Mouse (Mus musculus) embryonic stem cell, embryonic (primary cell): ENCODE measurements around the gene Nsmf.

Source experiments
- CTCF ChIA-PET, 4 experiments: fragments of 300-600 bp in 2 of 4; fragments of 350-600 bp in 2 of 4; sonication (Branson Sonifier 250); formaldehyde crosslinking; loops; one replicate each; lab custom pipeline; 2022; ENCODE audit warnings: inconsistent platforms in 2 of 4; lab: Charles Lee
- POLR2A ChIA-PET, 4 experiments: fragments of 300-600 bp in 2 of 4; fragments of 350-600 bp in 2 of 4; sonication (Branson Sonifier 250); formaldehyde crosslinking; loops; one replicate each; lab custom pipeline; 2022; ENCODE audit warnings: antibody characterized with exemption in 4 of 4, inconsistent platforms in 1 of 4; lab: Charles Lee

The Nsmf gene

GRCm38 (mm10) chr2:25069537-25069936 is 15.4 kb downstream of the Nsmf start:
- ChIA-PET CTCF (interaction anchor here in 1 of 4 experiments (0.6 kb wide), 1 partner anchor 261 kb away, joined by 3 read pairs; no protein-coding TSS in a partner anchor), POLR2A (interaction anchor here in 1 of 4 experiments (1.2 kb wide), 1 partner anchor 10 kb away, joined by 3 read pairs; no protein-coding TSS in a partner anchor)

- CTCF ChIA-PET: interaction anchor here in 2 of 4 experiments (0.8 kb wide), 2 partner anchors 28 to 255 kb away, joined by 4 read pairs; no protein-coding TSS in a partner anchor
- POLR2A ChIA-PET: no interaction called here
Measured at GRCm38 (mm10) chr2:25072398-25072797, 18.2 kb downstream of the Nsmf start.

- ChIA-PET CTCF (no interaction called here), POLR2A (interaction anchor here in 1 of 4 experiments (1.0 kb wide), 1 partner anchor 20 kb away, joined by 3 read pairs; no protein-coding TSS in a partner anchor)
Measured at GRCm38 (mm10) chr2:25075506-25075905, 21.4 kb downstream of the Nsmf start.

GRCm38 (mm10) chr2:25078967-25079366 is 24.8 kb downstream of the Nsmf start:
- ChIA-PET CTCF (no interaction called here), POLR2A (interaction anchor here in 1 of 4 experiments (1.3 kb wide), 1 partner anchor 12 kb away, joined by 4 read pairs; no protein-coding TSS in a partner anchor)

GRCm38 (mm10) chr2:25080076-25080475 is 25.9 kb downstream of the Nsmf start, which contains the start of gene Entpd8:
Entpd8 (plus strand) TSS chr2:25080304.
- ChIA-PET CTCF (no interaction called here), POLR2A (interaction anchor here in 1 of 4 experiments (1.3 kb wide), 1 partner anchor 13 kb away, joined by 4 read pairs; no protein-coding TSS in a partner anchor)

GRCm38 (mm10) chr2:25083697-25084096 is 29.5 kb downstream of the Nsmf start:
- ChIA-PET CTCF (interaction anchor here in 1 of 4 experiments (0.5 to 0.6 kb wide), 2 partner anchors 19 to 139 kb away, joined by 3 to 4 read pairs; no protein-coding TSS in a partner anchor), POLR2A (interaction anchor here in 1 of 4 experiments (1.5 kb wide), 1 partner anchor 11 kb away, joined by 5 read pairs; the partner anchor contains the start of gene Noxa1)

- CTCF ChIA-PET: interaction anchor here in 2 of 4 experiments (0.5 to 0.7 kb wide), 2 partner anchors 280 to 789 kb away, joined by 3 read pairs; partner anchors contain the start of gene Uap1l1 (in 1 of the 2)
Measured at GRCm38 (mm10) chr2:25085571-25085970, 31.4 kb downstream of the Nsmf start.

GRCm38 (mm10) chr2:25087842-25088241 is 33.7 kb downstream of the Nsmf start:
- ChIA-PET CTCF (no interaction called here), POLR2A (interaction anchor here in 1 of 4 experiments (0.6 kb wide), 1 partner anchor 1176 kb away, joined by 3 read pairs; no protein-coding TSS in a partner anchor)

More at GRCm38 (mm10) chr2:25085571-25085970, 31.4 kb downstream of the Nsmf start:
- POLR2A ChIA-PET: interaction anchor here in 1 of 4 experiments (0.6 kb wide), 1 partner anchor 219 kb away, joined by 3 read pairs; no protein-coding TSS in a partner anchor

GRCm38 (mm10) chr2:25088636-25089035 is 34.5 kb downstream of the Nsmf start:
- ChIA-PET POLR2A (interaction anchor here in 2 of 4 experiments (0.7 to 1.0 kb wide), 2 partner anchors 174 to 179 kb away, joined by 3 read pairs; partner anchors contain the start of gene Tprn (in 1 of the 2)), CTCF (interaction anchor here in 1 of 4 experiments (0.7 kb wide), 1 partner anchor 47 kb away, joined by 3 read pairs; no protein-coding TSS in a partner anchor)

- CTCF ChIA-PET: interaction anchor here in 2 of 4 experiments (0.5 to 1.2 kb wide), 5 partner anchors 36 to 340 kb away, joined by 3 to 6 read pairs (median 3); no protein-coding TSS in a partner anchor
- POLR2A ChIA-PET: interaction anchor here in 2 of 4 experiments (0.7 to 2.2 kb wide), 7 partner anchors 11 to 159 kb away, joined by 3 to 9 read pairs (median 4); partner anchors contain the start of genes Arrdc1 (in 1 of the 2), Mrpl41 (in 1 of the 2) and Nrarp (in 1 of the 2)
Measured at GRCm38 (mm10) chr2:25094785-25095108, 40.6 kb downstream of the Nsmf start.

GRCm38 (mm10) chr2:25095109-25095850 is 41.1 kb downstream of the Nsmf start, which contains the start of gene Noxa1:
Noxa1 (minus strand) TSS chr2:25095149.
- POLR2A ChIA-PET: interaction anchor here in 3 of 4 experiments (0.5 to 2.2 kb wide), 9 partner anchors 9 to 160 kb away, joined by 3 to 9 read pairs (median 4); partner anchors contain the start of genes Arrdc1 (in 2 of the 3), Mrpl41 (in 1 of the 3) and Nrarp (in 1 of the 3)

GRCm38 (mm10) chr2:25098005-25098615 is 44.0 kb downstream of the Nsmf start:
- ChIA-PET POLR2A (no interaction called here), CTCF (interaction anchor here in 2 of 4 experiments (0.9 kb wide), 2 partner anchors 9 to 12 kb away, joined by 3 read pairs; no protein-coding TSS in a partner anchor)

More at GRCm38 (mm10) chr2:25095109-25095850, 41.1 kb downstream of the Nsmf start, which contains the start of gene Noxa1:
- CTCF ChIA-PET: interaction anchor here in 2 of 4 experiments (0.5 to 1.2 kb wide), 6 partner anchors 37 to 340 kb away, joined by 3 to 6 read pairs (median 3); partner anchors contain the start of gene Nrarp (in 1 of the 2)

GRCm38 (mm10) chr2:25098956-25099355 is 44.8 kb downstream of the Nsmf start:
- CTCF ChIA-PET: no interaction called here
- POLR2A ChIA-PET: no interaction called here

- ChIA-PET CTCF (interaction anchor here in 2 of 4 experiments (0.6 to 0.7 kb wide), 2 partner anchors 1382 to 1786 kb away, joined by 3 to 5 read pairs; no protein-coding TSS in a partner anchor), POLR2A (interaction anchor here in 1 of 4 experiments (0.5 to 0.6 kb wide), 2 partner anchors 41 to 613 kb away, joined by 3 read pairs; no protein-coding TSS in a partner anchor)
Measured at GRCm38 (mm10) chr2:25099703-25100102, 45.5 kb downstream of the Nsmf start.

GRCm38 (mm10) chr2:25104122-25104521 is 50.0 kb downstream of the Nsmf start:
- CTCF ChIA-PET: interaction anchor here in 1 of 4 experiments (0.6 kb wide), 1 partner anchor 1372 kb away, joined by 3 read pairs; no protein-coding TSS in a partner anchor
- POLR2A ChIA-PET: no interaction called here

GRCm38 (mm10) chr2:25106045-25106444 is 51.9 kb downstream of the Nsmf start:
- ChIA-PET POLR2A (no interaction called here), CTCF (no interaction called here)

GRCm38 (mm10) chr2:25109487-25109886 is 55.3 kb downstream of the Nsmf start:
- CTCF ChIA-PET: no interaction called here
- POLR2A ChIA-PET: interaction anchor here in 1 of 4 experiments (1.0 kb wide), 1 partner anchor 82 kb away, joined by 3 read pairs; no protein-coding TSS in a partner anchor
